Mouse (Mus musculus) limb, embryonic 13.5 days (tissue): ENCODE measurements around the gene Ppp1r1b. TPM values are rescaled to one million over a fixed set of nuclear protein-coding genes. Genes with fewer than 3 reads are reported as not detected.

ENCODE experiments used
- ATAC-seq: fragments of 200-750 bp; cut with Nextera tagmentation; 2 replicates; pipeline ENCODE4 v1.8.0; 2017; ENCODE audit warnings: low read depth, moderate number of reproducible peaks, moderate TSS enrichment; ENCODE audit not compliant: low FRiP score
- H3K27ac ChIP-seq: fragments of 300-500 bp; sonication (generic); 2 replicates; pipeline ENCODE4 v1.5.1; 2015; ENCODE audit warnings: inconsistent platforms, mild to moderate bottlenecking, moderate library complexity
- H3K27me3 ChIP-seq: fragments of 300-500 bp; sonication (generic); 2 replicates; pipeline ENCODE4 v1.6.1; 2015; ENCODE audit warnings: mild to moderate bottlenecking, inconsistent platforms
- H3K36me3 ChIP-seq: fragments of 300-500 bp; sonication (generic); 2 replicates; pipeline ENCODE4 v1.6.1; 2015; ENCODE audit warnings: inconsistent platforms, mild to moderate bottlenecking, moderate library complexity
- H3K4me1 ChIP-seq: fragments of 300-500 bp; sonication (generic); 2 replicates; pipeline ENCODE4 v1.6.1; 2015; ENCODE audit warnings: inconsistent platforms
- H3K4me2 ChIP-seq: fragments of 300-500 bp; sonication (generic); replicated peaks from 2 replicates; pipeline ENCODE4 v1.6.1; 2015; ENCODE audit warnings: inconsistent platforms, mild to moderate bottlenecking, moderate library complexity
- H3K4me3 ChIP-seq: fragments of 300-500 bp; sonication (generic); 2 replicates; pipeline ENCODE4 v1.5.1; 2015; ENCODE audit warnings: moderate library complexity, mild to moderate bottlenecking, inconsistent platforms
- H3K9ac ChIP-seq: fragments of 300-500 bp; sonication (generic); 2 replicates; pipeline ENCODE4 v1.6.1; 2015; ENCODE audit warnings: mild to moderate bottlenecking, inconsistent platforms
- H3K9me3 ChIP-seq: fragments of 300-500 bp; sonication (generic); 2 replicates; pipeline ENCODE4 v1.6.1; 2016; ENCODE audit warnings: inconsistent platforms
- WGBS: fragments of 180-500 bp; shearing (Covaris S2); methylation state at CpG from one replicate; pipeline ENCODE4 v1.1.7; 2015; 5-methylcytosine and 5-hydroxymethylcytosine counted together
- polyA plus RNA-seq: library from polyadenylated mRNA; unstranded; fragments of >200 nt; fragmentation: Nextera tagmentation; extraction: Ambion mirVana; gene quantifications from 2 replicates; pipeline ENCODE4 v1.2.1, GENCODE M21; 2015

Ppp1r1b gene
- polyA plus RNA-seq, 1 experiment from 2014 or later, result 1.5 TPM

DNA sequence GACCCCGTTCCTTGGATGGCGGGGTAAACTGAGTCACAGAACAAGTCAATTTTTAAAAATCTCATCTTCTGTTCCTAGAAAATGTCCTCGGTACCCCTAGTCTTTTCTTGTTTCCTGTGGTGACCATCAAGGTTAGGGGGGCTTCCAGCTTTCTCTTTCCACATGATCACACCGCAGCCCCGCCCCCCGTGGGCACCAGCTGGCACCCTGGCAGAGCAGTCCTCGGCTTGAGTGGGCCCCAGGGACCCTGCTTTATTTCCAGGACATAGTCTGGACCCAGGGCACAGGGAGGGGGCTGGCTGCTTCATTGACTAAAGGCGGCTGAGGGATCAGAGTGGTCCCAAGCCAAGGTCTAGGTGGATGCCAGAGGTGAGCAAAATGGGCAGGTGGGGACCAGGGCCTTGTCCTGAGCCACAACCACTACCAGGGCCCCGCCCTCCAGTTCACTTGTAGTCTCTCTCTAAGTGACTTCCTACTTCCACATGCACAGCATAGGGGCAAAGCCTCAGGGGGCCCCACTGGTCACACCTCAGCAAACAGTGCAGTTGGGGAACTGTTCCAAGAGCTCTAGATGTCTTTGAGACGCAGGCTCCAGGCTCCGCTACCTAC lies 8.4 kb upstream of the Ppp1r1b start:
- 14% methylated on average over 11 of the region's 11 CpGs for WGBS
- Histone ChIP-seq H3K27ac (no peak overlapping the region), H3K9ac (0 out of 2 replicates have a peak overlapping the region, but pooled peaks have one; percentile 62), H3K9me3 (no peaks in the 10 kb centered on the region), H3K36me3 (no peaks in the 10 kb centered on the region), H3K4me3 (peak overlapping the region; percentile 54), H3K4me2 (peak overlapping the region; percentile 94), H3K4me1 (peaks cover 31% of the 10 kb centered on the region), H3K27me3 (peaks cover 90% of the 10 kb centered on the region)
- ATAC-seq, result no peak

DNA sequence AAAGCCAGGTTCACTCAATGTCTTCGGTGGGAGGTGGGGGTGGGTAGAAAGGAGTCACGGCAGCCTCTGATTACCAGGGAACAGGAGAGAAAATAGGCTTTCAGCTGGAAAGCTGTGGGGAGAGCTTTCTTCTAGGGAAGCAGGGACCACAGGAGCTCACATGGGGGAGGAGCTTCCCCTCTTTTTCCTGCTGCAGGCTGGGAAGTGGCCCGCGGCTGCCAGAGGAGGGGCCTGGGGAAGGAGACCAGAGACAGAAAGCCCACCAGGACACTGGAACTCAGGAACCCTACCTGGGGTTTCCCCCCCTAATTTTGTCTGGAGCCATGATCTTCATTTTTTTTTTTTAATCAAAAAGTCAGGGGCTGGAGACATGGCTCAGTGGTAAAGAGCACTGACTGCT lies 7.6 kb upstream of the Ppp1r1b start:
- WGBS, result 1% methylated on average over 4 of the region's 4 CpGs
- Histone ChIP-seq H3K27me3 (peaks cover 89% of the 10 kb centered on the region), H3K36me3 (no peaks in the 10 kb centered on the region), H3K4me3 (no peak overlapping the region), H3K4me2 (no peak overlapping the region), H3K9ac (no peak overlapping the region), H3K27ac (no peak overlapping the region), H3K9me3 (no peaks in the 10 kb centered on the region), H3K4me1 (peaks cover 31% of the 10 kb centered on the region)
- no peak for ATAC-seq

DNA sequence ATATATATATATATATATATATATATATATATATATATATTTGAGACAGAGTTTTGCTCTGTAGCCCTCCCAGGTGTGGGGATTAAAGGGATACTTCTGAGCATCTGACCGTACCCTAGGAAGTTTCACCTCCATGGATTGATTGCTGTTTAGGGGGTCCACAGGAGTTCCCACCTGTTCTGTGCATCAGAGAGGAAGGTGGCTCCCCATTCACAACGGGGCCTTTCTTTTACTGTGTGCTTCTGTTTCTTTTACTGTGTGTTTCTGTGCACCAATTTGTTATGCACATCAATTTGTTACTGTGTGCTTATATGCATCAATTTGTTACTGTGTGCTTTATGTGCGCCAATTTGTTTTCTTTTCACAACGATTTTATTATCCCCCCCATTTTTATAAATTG lies 7.0 kb upstream of the Ppp1r1b start:
- H3K27ac ChIP-seq, result no peak overlapping the region
- no peak overlapping the region for H3K4me3 ChIP-seq
- peaks cover 89% of the 10 kb centered on the region for H3K27me3 ChIP-seq
- H3K4me1 ChIP-seq, result peaks cover 31% of the 10 kb centered on the region
- WGBS, result 42% methylated on average over 4 of the region's 4 CpGs
- no peaks in the 10 kb centered on the region for H3K36me3 ChIP-seq
- no peak overlapping the region for H3K9ac ChIP-seq
- no peak overlapping the region for H3K4me2 ChIP-seq
- ATAC-seq, result no peak
- no peaks in the 10 kb centered on the region for H3K9me3 ChIP-seq

DNA sequence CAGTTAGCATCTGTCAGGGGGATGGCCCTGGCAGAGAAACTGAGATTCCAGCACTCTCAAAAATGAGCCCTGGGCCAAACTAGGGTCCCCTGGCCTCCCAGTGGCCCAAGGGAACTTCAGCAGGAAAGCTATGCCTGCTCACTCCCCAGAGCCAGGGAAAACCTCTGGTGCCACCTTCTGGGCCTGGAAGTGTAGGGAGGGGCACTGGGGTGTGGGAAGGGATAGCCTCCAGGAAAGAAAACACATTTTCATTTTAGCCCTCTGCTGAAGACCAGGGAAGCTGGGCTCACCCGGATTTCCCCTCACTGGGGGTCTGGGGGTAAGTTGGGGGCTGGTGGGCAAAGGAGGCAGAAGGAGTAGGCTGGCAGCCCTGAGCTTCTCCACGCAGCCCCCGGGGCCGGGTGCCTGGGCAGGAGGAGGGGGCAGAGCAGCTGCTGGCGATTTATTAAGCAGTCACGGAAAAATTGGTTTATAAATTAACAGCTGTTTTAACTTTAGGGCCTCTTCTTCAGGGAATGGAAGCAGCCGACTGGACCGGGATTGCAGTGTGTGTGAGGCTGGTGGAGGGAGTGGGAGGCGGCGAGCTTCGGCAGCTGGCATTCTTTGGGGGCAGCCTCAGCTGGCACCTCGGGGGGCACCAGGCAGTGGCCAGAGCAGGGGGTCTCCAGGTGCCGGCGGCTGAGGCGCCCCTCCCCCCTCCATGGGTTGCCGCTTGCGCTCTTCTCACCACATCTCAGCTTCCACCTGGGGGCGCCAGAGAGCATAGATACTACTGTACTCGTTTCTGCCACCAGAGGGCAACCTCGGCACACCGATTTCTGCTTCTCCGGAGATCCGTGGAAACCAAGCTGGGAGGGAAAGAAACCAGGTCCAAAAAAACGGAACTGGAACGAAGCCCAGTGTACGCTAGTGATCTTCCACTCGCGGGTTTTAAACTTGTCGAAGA lies 5.9 kb upstream of the Ppp1r1b start:
- WGBS, result 2% methylated on average over 29 of the region's 29 CpGs
- no peaks in the 10 kb centered on the region for H3K36me3 ChIP-seq
- no peaks in the 10 kb centered on the region for H3K9me3 ChIP-seq
- no peak overlapping the region; the same call in 1 of the 2 replicates for H3K9ac ChIP-seq
- peak overlapping the region; percentile 66 for H3K4me2 ChIP-seq
- H3K27me3 ChIP-seq, result peaks cover 89% of the 10 kb centered on the region
- peak overlapping the region; percentile 32 for H3K4me3 ChIP-seq
- H3K27ac ChIP-seq, result no peak overlapping the region
- peaks cover 31% of the 10 kb centered on the region for H3K4me1 ChIP-seq
- ATAC-seq, result peak; percentile 57; the same call in 1 of the 2 replicates

DNA sequence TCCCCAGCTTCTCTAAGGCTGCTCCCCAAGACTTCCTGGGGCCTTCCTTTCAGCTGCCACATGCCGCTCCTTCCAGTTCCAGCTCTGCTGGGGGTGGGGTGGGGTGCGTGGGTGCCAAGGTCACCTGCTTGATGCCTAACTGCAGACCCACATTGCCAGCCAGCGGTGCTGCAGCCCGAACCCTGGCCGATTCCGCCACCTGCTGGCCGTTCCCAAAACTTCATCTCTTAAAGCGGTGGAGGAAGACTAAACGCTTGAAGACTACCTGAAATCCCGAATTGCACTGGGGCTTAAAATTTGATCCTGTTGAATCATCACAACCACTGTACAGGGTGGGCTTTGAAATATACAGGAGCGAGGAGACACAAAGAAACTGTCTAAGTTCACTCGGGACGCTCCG lies 3.0 kb upstream of the Ppp1r1b start:
- Histone ChIP-seq H3K4me3 (peak overlapping the region; percentile 21), H3K4me1 (peaks cover 26% of the 10 kb centered on the region), H3K9ac (no peak overlapping the region), H3K27ac (no peak overlapping the region), H3K9me3 (no peaks in the 10 kb centered on the region), H3K4me2 (peak overlapping the region; percentile 48), H3K27me3 (peaks cover 89% of the 10 kb centered on the region), H3K36me3 (no peaks in the 10 kb centered on the region)
- ATAC-seq, result no peak
- WGBS, result under 1% methylated on average over 14 of the region's 14 CpGs

DNA sequence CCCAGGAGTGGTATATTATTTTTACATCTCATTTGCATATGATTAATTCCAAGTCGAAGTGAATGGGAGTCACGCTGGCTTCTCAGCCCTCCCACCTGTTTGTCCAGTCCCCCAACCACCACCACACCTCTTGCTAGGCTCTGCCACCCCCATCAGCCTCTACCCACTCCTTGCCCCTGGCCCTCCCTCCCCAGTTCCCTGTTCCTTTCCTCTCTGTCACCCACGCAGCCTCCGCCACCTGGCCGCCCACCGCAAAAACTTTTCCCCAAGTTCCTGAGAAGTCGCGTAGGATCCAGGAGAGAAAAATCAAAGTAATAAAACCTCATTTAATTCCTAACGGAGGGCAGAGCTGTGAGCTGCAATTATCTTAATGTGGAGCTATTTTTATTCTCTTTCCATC lies 2.0 kb upstream of the Ppp1r1b start:
- H3K9me3 ChIP-seq, result no peaks in the 10 kb centered on the region
- no peak for ATAC-seq

DNA sequence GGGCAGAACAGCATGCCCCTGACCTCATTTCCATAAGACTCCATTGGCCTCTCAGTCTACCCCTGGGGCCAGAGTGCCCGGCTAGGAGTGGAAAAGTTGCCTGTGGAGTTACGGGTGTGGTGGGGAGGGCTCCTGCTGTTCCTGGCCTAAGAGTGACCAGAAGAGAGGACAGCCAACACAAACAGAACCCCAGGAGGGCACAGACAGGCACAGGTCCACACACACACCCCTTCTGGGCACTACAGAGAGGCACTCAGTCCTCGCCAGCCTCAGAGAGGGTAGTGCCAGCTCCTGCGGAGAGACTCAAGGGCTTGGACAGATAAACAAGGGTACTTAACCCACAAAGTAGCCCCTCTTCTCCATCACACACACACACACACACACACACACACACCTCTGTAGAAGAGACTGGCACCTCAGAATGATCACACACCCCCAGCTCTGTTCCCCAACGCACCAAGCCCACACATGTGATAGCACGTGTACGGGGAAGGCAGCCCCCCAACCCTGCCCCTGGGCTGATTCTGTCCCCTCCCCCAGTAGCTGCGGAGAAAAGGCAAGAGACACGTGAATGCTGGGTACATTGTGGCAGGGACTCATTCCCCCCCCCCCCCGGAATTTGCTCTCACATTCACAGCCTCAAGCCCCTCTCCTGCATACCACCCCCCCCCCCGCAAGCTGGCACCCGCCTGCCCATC lies 670 bp upstream of the Ppp1r1b start:
- ATAC-seq, result no peak
- H3K27me3 ChIP-seq, result peaks cover 91% of the 10 kb centered on the region
- no peak overlapping the region for H3K27ac ChIP-seq
- peaks cover 16% of the 10 kb centered on the region for H3K4me1 ChIP-seq
- no peaks in the 10 kb centered on the region for H3K9me3 ChIP-seq
- H3K36me3 ChIP-seq, result no peaks in the 10 kb centered on the region
- H3K9ac ChIP-seq, result no peak overlapping the region
- WGBS, result 4% methylated on average over 11 of the region's 12 CpGs
- H3K4me3 ChIP-seq, result no peak overlapping the region
- H3K4me2 ChIP-seq, result peak overlapping the region; percentile 93

More for the DNA sequence above, 2.0 kb upstream of the Ppp1r1b start:
- 15% methylated on average over 9 of the region's 9 CpGs for WGBS
- H3K4me3 ChIP-seq, result no peak overlapping the region
- peaks cover 26% of the 10 kb centered on the region for H3K4me1 ChIP-seq
- no peak overlapping the region for H3K9ac ChIP-seq
- H3K36me3 ChIP-seq, result no peaks in the 10 kb centered on the region
- H3K4me2 ChIP-seq, result no peak overlapping the region
- peaks cover 91% of the 10 kb centered on the region for H3K27me3 ChIP-seq
- no peak overlapping the region for H3K27ac ChIP-seq

DNA sequence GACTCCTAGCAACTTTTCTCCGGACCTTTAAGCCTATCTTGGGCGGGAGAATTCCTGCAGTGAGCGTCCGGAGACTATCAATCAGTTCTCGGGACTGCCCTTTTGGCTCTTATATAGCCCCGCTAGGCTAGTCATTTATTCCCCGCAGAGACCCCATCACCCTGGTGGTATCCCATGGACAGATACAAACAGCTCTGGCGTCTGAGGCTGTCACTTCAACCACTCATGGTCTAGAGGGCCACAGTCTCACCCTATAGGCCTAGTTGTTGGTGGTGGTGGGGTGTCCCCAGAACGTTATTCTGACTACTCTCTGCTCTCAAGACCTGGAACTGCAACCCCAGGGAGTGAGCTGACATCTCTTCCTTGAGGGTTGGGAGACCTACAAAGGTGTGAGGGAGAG lies 1.1 kb downstream of the Ppp1r1b start:
- Histone ChIP-seq H3K9ac (no peak overlapping the region), H3K27ac (no peak overlapping the region), H3K4me3 (peak overlapping the region; percentile 54), H3K4me1 (peaks cover 25% of the 10 kb centered on the region), H3K36me3 (no peaks in the 10 kb centered on the region), H3K4me2 (peak overlapping the region; percentile 93), H3K27me3 (peaks cover 97% of the 10 kb centered on the region), H3K9me3 (no peaks in the 10 kb centered on the region)
- WGBS, result 3% methylated on average over 9 of the region's 9 CpGs
- no peak for ATAC-seq

DNA sequence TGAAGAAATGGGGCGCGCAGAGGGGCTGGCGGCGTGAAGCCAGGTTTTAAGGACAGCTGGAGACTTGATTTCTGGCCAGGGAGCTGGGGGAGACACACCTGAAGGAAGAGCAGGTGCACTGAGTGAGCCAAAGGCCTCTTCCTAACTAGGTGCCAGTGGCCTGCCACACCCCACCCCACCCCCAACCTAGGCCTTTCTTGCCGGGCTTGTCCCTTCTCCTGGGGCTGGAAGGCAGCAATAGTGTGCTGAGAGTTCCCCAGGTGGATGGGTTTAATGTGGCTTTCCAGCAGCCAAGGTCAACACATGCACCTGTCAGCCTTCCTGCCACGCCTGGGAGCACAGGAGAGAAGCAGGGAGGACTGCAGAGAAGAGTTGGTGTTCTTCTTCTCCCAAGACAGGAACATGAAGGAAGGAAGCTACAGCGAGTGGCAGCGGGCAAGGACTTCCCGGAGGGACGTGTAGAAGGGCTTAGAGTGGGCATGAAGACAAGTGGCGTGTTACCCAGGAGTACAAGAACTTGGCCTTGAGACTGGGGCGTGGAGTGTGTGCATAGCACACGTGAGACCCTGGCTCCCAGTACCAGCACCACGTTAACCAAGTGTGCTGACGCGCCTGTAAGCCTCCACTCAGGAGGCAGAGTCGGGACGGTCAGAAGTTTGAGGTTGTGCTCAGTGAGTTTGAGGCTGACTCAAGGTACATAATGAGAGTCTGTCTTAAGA lies 4.2 kb downstream of the Ppp1r1b start:
- Histone ChIP-seq H3K4me3 (no peak overlapping the region), H3K27ac (no peak overlapping the region), H3K36me3 (no peaks in the 10 kb centered on the region), H3K9me3 (no peaks in the 10 kb centered on the region), H3K27me3 (peaks cover 79% of the 10 kb centered on the region), H3K4me2 (no peak overlapping the region), H3K9ac (no peak overlapping the region), H3K4me1 (peaks cover 46% of the 10 kb centered on the region)
- WGBS, result 75% methylated on average over 18 of the region's 18 CpGs
- ATAC-seq, result no peak

DNA sequence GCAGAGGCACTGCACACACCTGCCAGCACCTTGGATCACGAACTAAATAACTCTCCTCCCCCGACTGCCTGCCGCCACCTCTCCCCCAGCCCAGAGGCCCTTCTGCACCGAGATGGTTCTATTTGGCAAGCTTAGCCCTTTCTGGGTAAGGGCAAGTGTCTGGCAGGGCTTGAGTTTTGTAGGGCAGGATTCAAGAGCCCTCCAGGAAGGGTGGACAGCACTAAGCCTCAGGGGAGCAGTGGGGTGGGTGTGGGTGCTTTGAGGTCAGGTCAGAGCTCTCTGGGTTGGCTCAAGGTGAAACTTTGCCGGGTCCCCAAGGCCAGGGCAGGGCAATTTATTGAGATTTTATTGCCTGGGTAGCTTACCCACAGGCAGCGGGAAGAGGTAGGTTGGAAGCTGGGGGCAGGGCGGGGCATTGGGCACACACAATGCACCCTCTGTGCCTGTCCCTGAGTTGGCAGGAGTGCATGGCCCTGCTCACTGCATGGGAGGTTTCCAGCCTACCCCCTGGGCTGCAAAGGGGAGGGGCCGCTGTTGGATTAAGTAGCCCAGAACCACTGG lies 5.5 kb downstream of the Ppp1r1b start:
- 0 out of 2 replicates have a peak, but pooled peaks have one; percentile 17 for ATAC-seq

DNA sequence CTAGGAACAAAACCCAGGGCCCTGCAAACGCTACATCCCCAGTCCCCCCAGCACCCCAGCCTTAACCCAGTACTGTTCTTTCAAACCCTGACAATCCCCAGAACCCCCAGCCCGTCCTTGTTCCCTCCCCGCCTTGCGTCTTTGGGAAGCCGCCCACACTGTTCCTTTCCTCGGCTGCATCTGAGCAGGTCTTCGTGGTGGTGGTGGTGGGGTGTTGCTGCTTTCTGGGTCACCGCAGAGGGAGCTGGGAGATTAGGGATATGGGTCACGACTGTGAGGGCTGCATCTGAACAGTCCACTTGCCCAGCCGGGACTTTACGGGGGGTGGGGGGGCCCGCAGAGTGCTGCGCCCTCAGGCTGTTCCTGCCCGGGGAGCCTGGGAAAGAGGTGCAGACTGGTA lies 6.2 kb downstream of the Ppp1r1b start:
- H3K9me3 ChIP-seq, result no peaks in the 10 kb centered on the region
- H3K36me3 ChIP-seq, result no peaks in the 10 kb centered on the region
- peaks cover 59% of the 10 kb centered on the region for H3K27me3 ChIP-seq
- WGBS, result 62% methylated on average over 14 of the region's 14 CpGs
- no peak for ATAC-seq
- H3K27ac ChIP-seq, result no peak overlapping the region
- peaks cover 43% of the 10 kb centered on the region for H3K4me1 ChIP-seq
- H3K4me3 ChIP-seq, result no peak overlapping the region
- H3K9ac ChIP-seq, result no peak overlapping the region
- H3K4me2 ChIP-seq, result no peak overlapping the region

More for the DNA sequence above, 5.5 kb downstream of the Ppp1r1b start:
- Histone ChIP-seq H3K36me3 (no peaks in the 10 kb centered on the region), H3K27me3 (peaks cover 66% of the 10 kb centered on the region), H3K27ac (peak overlapping the region; percentile 3; the same call in 1 of the 2 replicates), H3K9me3 (no peaks in the 10 kb centered on the region), H3K4me3 (no peak overlapping the region), H3K4me1 (peaks cover 42% of the 10 kb centered on the region), H3K4me2 (no peak overlapping the region), H3K9ac (no peak overlapping the region)
- 24% methylated on average over 8 of the region's 8 CpGs for WGBS
